Mouse (Mus musculus) thymus, postnatal 0 days (tissue): ENCODE results near the gene Jund. TPM values are rescaled to one million over a fixed set of nuclear protein-coding genes. Genes with fewer than 3 reads are reported as not detected.
A peak's percentile ranks its signal among the peaks of the same experiment; 100 is the strongest.

ENCODE experiments used
- DNase-seq: peaks from one replicate; pipeline ENCODE4 v3.0.0-alpha.2; 2015; ENCODE audit warnings: low spot score
- polyA plus RNA-seq: library from polyadenylated mRNA; unstranded; fragments of >200 nt; fragmentation: Nextera tagmentation; extraction: Ambion mirVana; gene quantifications from 2 replicates; pipeline ENCODE4 v1.2.1, GENCODE M21; 2015

The Jund gene
- polyA plus RNA-seq, 1 experiment from 2014 or later = 111 TPM

GRCm38 (mm10) chr8:70674109-70674508, 24.6 kb upstream of the Jund start:
- no peak for DNase-seq

- no peak for DNase-seq
Observed at GRCm38 (mm10) chr8:70674716-70675115, 24.0 kb upstream of the Jund start.

- peak; percentile 78 for DNase-seq
Observed at GRCm38 (mm10) chr8:70675336-70675735, 23.4 kb upstream of the Jund start.

GRCm38 (mm10) chr8:70677451-70678080, 21.2 kb upstream of the Jund start:
- no peak for DNase-seq

GRCm38 (mm10) chr8:70678679-70679078, 20.1 kb upstream of the Jund start:
- DNase-seq = no peak

- no peak for DNase-seq
Observed at GRCm38 (mm10) chr8:70679404-70679803, 19.3 kb upstream of the Jund start.

- DNase-seq = no peak
Observed at GRCm38 (mm10) chr8:70680039-70680438, 18.7 kb upstream of the Jund start.

GRCm38 (mm10) chr8:70681410-70681809, 17.3 kb upstream of the Jund start:
- no peak for DNase-seq

GRCm38 (mm10) chr8:70682193-70682592, 16.6 kb upstream of the Jund start:
- DNase-seq = no peak

- DNase-seq = no peak
Observed at GRCm38 (mm10) chr8:70682692-70683091, 16.1 kb upstream of the Jund start.

GRCm38 (mm10) chr8:70684291-70684690, 14.5 kb upstream of the Jund start:
- no peak for DNase-seq

GRCm38 (mm10) chr8:70687576-70687975, 11.2 kb upstream of the Jund start:
- DNase-seq = no peak

GRCm38 (mm10) chr8:70688136-70688535, 10.6 kb upstream of the Jund start:
- DNase-seq = no peak

GRCm38 (mm10) chr8:70689892-70690390, 8.8 kb upstream of the Jund start:
- no peak for DNase-seq

GRCm38 (mm10) chr8:70691230-70691629, 7.5 kb upstream of the Jund start:
- DNase-seq = no peak

GRCm38 (mm10) chr8:70691727-70692231, 7.0 kb upstream of the Jund start:
- no peak for DNase-seq

GRCm38 (mm10) chr8:70693636-70694035, 5.1 kb upstream of the Jund start:
- no peak for DNase-seq

GRCm38 (mm10) chr8:70695318-70696018, 3.3 kb upstream of the Jund start:
- peak; percentile 75 for DNase-seq

- peak; percentile 80 for DNase-seq
Observed at GRCm38 (mm10) chr8:70696019-70696885, 2.5 kb upstream of the Jund start.

- no peak for DNase-seq
Observed at GRCm38 (mm10) chr8:70696946-70697345, 1.8 kb upstream of the Jund start.

- no peak for DNase-seq
Observed at GRCm38 (mm10) chr8:70697366-70698250, 1.1 kb upstream of the Jund start.
